7 mouse cellular contexts compared by ENCODE assay signal in genomic region chr10:22731272-22732093, GRCm38 (mm10). TPM values are rescaled to one million over a fixed set of nuclear protein-coding genes. Genes with fewer than 3 reads are reported as not detected.
DNase-seq lines count a peak whose midpoint lies in the region; ATAC-seq lines count a peak whose summit lies in the region.

TSS of gene Tbpl1 (minus strand) at chr10:22731938.

- intact Hi-C loops in gastrocnemius, postnatal 14 days (cut with DNase I; ENCODE audit: low total_unique reads): no loop called here
- intact Hi-C loops in left cerebral cortex, postnatal 10 days (cut with DNase I): no loop called here

- ATAC-seq in inflammation-experienced regulatory T-cells, adult 6 months: peak; percentile 91
- ATAC-seq in megakaryocyte-erythroid progenitor cell, adult 5-6 weeks (replicated peaks; ENCODE audit: low FRiP score, low TSS enrichment, poor library complexity, severe bottlenecking): peak; percentile 94

- peak; percentile 91 to 92 for DNase-seq in adrenal gland, adult 18-20 months (ENCODE audit: low spot score in 2 of 2)
- DNase-seq in embryo, embryonic 10.5 days (ENCODE audit: low spot score): peak; percentile 96
- DNase-seq in gastrocnemius, postnatal 14 days: peak; percentile 97
- peak; percentile 94 to 96 for DNase-seq in left cerebral cortex, postnatal 10 days (ENCODE audit: extremely low spot score in 1 of 2, low spot score in 2 of 2)
- peak; percentile 88 for DNase-seq in right cerebral cortex, postnatal 4 days

RNA-seq across cellular contexts. Expression of gene Tbpl1, which starts in this region (rescaled TPM):
- 10 to 100 TPM; 30.7 to 31.7 TPM for total RNA-seq in adrenal gland, adult 18-20 months (2021)
- 10 to 100 TPM; 17.6 to 20.4 TPM for total RNA-seq in gastrocnemius, postnatal 14 days (2021)
- 10 to 100 TPM; 65.0 to 90.8 (median 75.4) TPM for polyA plus RNA-seq in inflammation-experienced regulatory T-cells, adult 6 months (2017; shearing (Covaris generic))
- total RNA-seq in left cerebral cortex, postnatal 10 days (2021): 10 to 100 TPM; 65.2 to 68.5 TPM
- total RNA-seq in megakaryocyte-erythroid progenitor cell, adult 5-6 weeks (2014; fragmentation: Nextera tagmentation): 27.6 and 29.9 TPM in 2 replicates
- 27.8 and 30.8 TPM in 2 replicates for total RNA-seq in megakaryocyte-erythroid progenitor cell, adult 5-6 weeks (2017)

Comparison
In these comparisons a context has a peak if more than half of its experiments do, and no peak if none do; other contexts are left out.
1. Peak in every context shown above with its lines: DNase-seq and ATAC-seq.